Comparison of ENCODE assay signal across 8 mouse cellular contexts in the genomic region with DNA sequence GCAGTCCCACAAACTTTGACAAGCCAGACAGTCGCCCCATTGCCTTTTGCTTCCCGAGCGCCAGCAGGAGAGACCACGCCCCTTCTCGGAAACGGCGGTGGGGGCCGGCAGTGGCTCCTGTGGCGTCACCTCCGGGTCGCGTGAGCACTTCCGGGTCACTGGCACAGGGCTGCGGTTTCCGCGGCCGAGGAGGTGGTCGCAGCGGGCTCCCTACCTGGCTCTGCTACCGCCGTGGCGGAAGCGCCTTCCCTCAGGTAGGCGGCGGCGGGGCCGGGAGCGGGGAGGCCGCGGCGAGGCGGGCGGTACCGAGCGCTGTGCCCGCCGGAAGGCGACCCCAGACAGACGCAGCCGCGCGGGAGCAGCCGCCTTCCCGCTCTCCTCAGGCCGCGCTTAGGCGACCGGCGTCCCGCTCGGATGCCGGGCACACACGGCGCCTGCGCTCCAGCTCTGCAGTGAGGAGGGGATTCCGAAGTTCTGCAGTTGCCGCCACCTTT. TPM values are rescaled to one million over a fixed set of nuclear protein-coding genes. Genes with fewer than 3 reads are reported as not detected.
DNase-seq lines count a peak whose midpoint lies in the region; ATAC-seq lines count a peak whose summit lies in the region.

A gene (plus strand): TSS at position 143 of the 494 bp plus-strand sequence.

- H3K4me1 ChIP-seq in brown adipose tissue, adult 24 weeks (ENCODE audit: control insufficient read depth, insufficient read depth, insufficient read length, low read length) = peaks cover 7% of the 10 kb centered on the region; the same call in 1 of the 2 replicates
- peaks cover 2 to 15% of the 10 kb centered on the region in 2 experiments; a peak in 3 of 4 replicates for H3K4me1 ChIP-seq in heart, embryonic 14.5 days (ENCODE audit: control insufficient read depth in 2 of 2, insufficient read depth in 2 of 2, low read length in 2 of 2)
- peaks cover 67% of the 10 kb centered on the region for H3K4me1 ChIP-seq in liver, embryonic 13.5 days (replicated peaks)
- peaks cover 12% of the 10 kb centered on the region for H3K4me1 ChIP-seq in stomach, embryonic 16.5 days (ENCODE audit: control insufficient read depth, insufficient read depth, low read length)

- peak; percentile 93 for DNase-seq in CD4-positive helper T cell, adult 2 months (ENCODE audit: low read depth, low spot score)
- peak; percentile 56 for DNase-seq in fibroblast of lung, adult 2 months (ENCODE audit: low read depth)
- DNase-seq in kidney, postnatal 14 days = peak; percentile 96
- peak; percentile 86 for DNase-seq in liver, embryonic 13.5 days
- peak; percentile 97 for DNase-seq in neural tube, embryonic 10.5 days (ENCODE audit: extremely low spot score, low spot score)

- peaks cover 54% of the 10 kb centered on the region for H3K36me3 ChIP-seq in heart, embryonic 14.5 days (ENCODE audit: control insufficient read depth, insufficient read depth, low read length)
- H3K36me3 ChIP-seq in liver, embryonic 13.5 days = peaks cover 40% of the 10 kb centered on the region
- H3K36me3 ChIP-seq in stomach, embryonic 16.5 days (ENCODE audit: control insufficient read depth, insufficient read depth, low read length) = peaks cover 6% of the 10 kb centered on the region; the same call in 1 of the 2 replicates

- ATAC-seq in heart, embryonic 14.5 days (ENCODE audit: insufficient number of reproducible peaks, insufficient read depth, low FRiP score, low read depth) = peak; percentile 94
- peak; percentile 93 for ATAC-seq in liver, embryonic 13.5 days (ENCODE audit: low read depth)
- peak; percentile 96 for ATAC-seq in stomach, embryonic 16.5 days (ENCODE audit: insufficient read depth, low FRiP score)

- under 1% methylated on average over 44 of the region's 57 CpGs for WGBS in heart, embryonic 14.5 days
- WGBS in liver, embryonic 13.5 days (ENCODE audit: insufficient replicate concordance) = under 1% methylated on average over 57 of the region's 57 CpGs
- WGBS in stomach, embryonic 16.5 days = 1% methylated on average over 57 of the region's 57 CpGs

- no peaks in the 10 kb centered on the region for H3K9me3 ChIP-seq in heart, embryonic 14.5 days (ENCODE audit: control insufficient read depth, low read length)
- no peaks in the 10 kb centered on the region for H3K9me3 ChIP-seq in liver, embryonic 13.5 days (replicated peaks)
- H3K9me3 ChIP-seq in stomach, embryonic 16.5 days (replicated peaks; ENCODE audit: control insufficient read depth, low read length) = no peaks in the 10 kb centered on the region

- H3K27ac ChIP-seq in brown adipose tissue, adult 24 weeks (replicated peaks; ENCODE audit: low read depth, low read length) = peak within 1 kb of the TSS; percentile 71
- H3K27ac ChIP-seq in heart, embryonic 14.5 days (replicated peaks in 1 of 2; ENCODE audit: control insufficient read depth in 1 of 2, insufficient read depth in 1 of 2, low read depth in 2 of 2, low read length in 2 of 2) = peak within 1 kb of the TSS; percentile 63 to 87
- peak within 1 kb of the TSS; percentile 89 for H3K27ac ChIP-seq in liver, embryonic 13.5 days
- H3K27ac ChIP-seq in stomach, embryonic 16.5 days (ENCODE audit: low read length) = peak within 1 kb of the TSS; percentile 93

- peak within 1 kb of the TSS; percentile 92 for H3K9ac ChIP-seq in heart, embryonic 14.5 days (ENCODE audit: low read length)
- H3K9ac ChIP-seq in liver, embryonic 13.5 days = peak within 1 kb of the TSS; percentile 96
- H3K9ac ChIP-seq in stomach, embryonic 16.5 days (ENCODE audit: low read length) = peak within 1 kb of the TSS; percentile 97

- H3K4me2 ChIP-seq in heart, embryonic 14.5 days (ENCODE audit: low read length) = peak within 1 kb of the TSS; percentile 80
- peak within 1 kb of the TSS; percentile 87 for H3K4me2 ChIP-seq in liver, embryonic 13.5 days
- peak within 1 kb of the TSS; percentile 68 for H3K4me2 ChIP-seq in stomach, embryonic 16.5 days (ENCODE audit: low read depth, low read length)

- peak within 1 kb of the TSS; percentile 89 for H3K4me3 ChIP-seq in brown adipose tissue, adult 24 weeks (ENCODE audit: insufficient read depth, low read depth, low read length)
- H3K4me3 ChIP-seq in heart, embryonic 14.5 days (ENCODE audit: control insufficient read depth in 1 of 2, insufficient read depth in 1 of 2, low read depth in 1 of 2, low read length in 2 of 2) = peak within 1 kb of the TSS; percentile 72 to 86
- peak within 1 kb of the TSS; percentile 93 for H3K4me3 ChIP-seq in liver, embryonic 13.5 days (replicated peaks)
- H3K4me3 ChIP-seq in stomach, embryonic 16.5 days (replicated peaks; ENCODE audit: low read length) = peak within 1 kb of the TSS; percentile 83

- H3K27me3 ChIP-seq in heart, embryonic 14.5 days (ENCODE audit: control insufficient read depth, insufficient read depth, low read length) = no peaks in the 10 kb centered on the region
- no peaks in the 10 kb centered on the region for H3K27me3 ChIP-seq in liver, embryonic 13.5 days
- no peaks in the 10 kb centered on the region for H3K27me3 ChIP-seq in stomach, embryonic 16.5 days (ENCODE audit: control insufficient read depth, insufficient read depth, low read length)

RNA-seq across cellular contexts. Expression of the gene that starts here (rescaled TPM):
- 107 and 119 TPM in 2 replicates for polyA plus RNA-seq in brown adipose tissue, adult 24 weeks (2012; ENCODE audit: insufficient read depth, insufficient read length, missing spikeins)
- polyA plus RNA-seq in heart, embryonic 14.5 days (2014; fragmentation: Nextera tagmentation; extraction: Ambion mirVana) = 184 and 187 TPM in 2 replicates
- 159 and 169 TPM in 2 replicates for polyA plus RNA-seq in liver, embryonic 13.5 days (2015; fragmentation: Nextera tagmentation; extraction: Ambion mirVana)
- 169 and 179 TPM in 2 replicates for polyA plus RNA-seq in stomach, embryonic 16.5 days (2015; fragmentation: Nextera tagmentation; extraction: Ambion mirVana)

Comparison
In these comparisons a context has a peak if more than half of its experiments do, and no peak if none do; other contexts are left out.
1. Peak in every context shown above with its lines: DNase-seq, ATAC-seq, H3K4me3 ChIP-seq and H3K27ac ChIP-seq.